Mouse (Mus musculus): ENCODE data around the gene Etnppl. TPM values are rescaled to one million over a fixed set of nuclear protein-coding genes. Genes with fewer than 3 reads are reported as not detected.

Etnppl gene
- polyA plus RNA-seq (2014; fragmentation: Nextera tagmentation; extraction: Ambion mirVana): not detected in 2 replicates

- no peaks in the 10 kb centered on the region for H3K36me3 ChIP-seq (ENCODE audit: control insufficient read depth, insufficient read depth, low read length)
- H3K9ac ChIP-seq (replicated peaks; ENCODE audit: low read depth, low read length): no peak within 1 kb of the TSS
- no peaks in the 10 kb centered on the region for H3K4me1 ChIP-seq (ENCODE audit: control insufficient read depth, insufficient read depth, low read length)
- H3K27ac ChIP-seq (ENCODE audit: low read length): no peak within 1 kb of the TSS
- no peaks in the 10 kb centered on the region for H3K27me3 ChIP-seq (ENCODE audit: control insufficient read depth, insufficient read depth, low read length)
- peak within 1 kb of the TSS; percentile 43 for H3K4me2 ChIP-seq (replicated peaks; ENCODE audit: low read depth, low read length)
- 5% methylated on average over 10 of the region's 10 CpGs for WGBS
- H3K4me3 ChIP-seq (ENCODE audit: low read depth, low read length): no peak within 1 kb of the TSS
- no peaks in the 10 kb centered on the region for H3K9me3 ChIP-seq (ENCODE audit: control insufficient read depth, low read depth, low read length)
- no peak for ATAC-seq (ENCODE audit: insufficient number of reproducible peaks, insufficient read depth, low FRiP score, low read depth)
Observed at GRCm38 (mm10) chr3:130617439-130617898, at the start of gene Etnppl. TSS of gene Etnppl (plus strand) at chr3:130617448.

DNA sequence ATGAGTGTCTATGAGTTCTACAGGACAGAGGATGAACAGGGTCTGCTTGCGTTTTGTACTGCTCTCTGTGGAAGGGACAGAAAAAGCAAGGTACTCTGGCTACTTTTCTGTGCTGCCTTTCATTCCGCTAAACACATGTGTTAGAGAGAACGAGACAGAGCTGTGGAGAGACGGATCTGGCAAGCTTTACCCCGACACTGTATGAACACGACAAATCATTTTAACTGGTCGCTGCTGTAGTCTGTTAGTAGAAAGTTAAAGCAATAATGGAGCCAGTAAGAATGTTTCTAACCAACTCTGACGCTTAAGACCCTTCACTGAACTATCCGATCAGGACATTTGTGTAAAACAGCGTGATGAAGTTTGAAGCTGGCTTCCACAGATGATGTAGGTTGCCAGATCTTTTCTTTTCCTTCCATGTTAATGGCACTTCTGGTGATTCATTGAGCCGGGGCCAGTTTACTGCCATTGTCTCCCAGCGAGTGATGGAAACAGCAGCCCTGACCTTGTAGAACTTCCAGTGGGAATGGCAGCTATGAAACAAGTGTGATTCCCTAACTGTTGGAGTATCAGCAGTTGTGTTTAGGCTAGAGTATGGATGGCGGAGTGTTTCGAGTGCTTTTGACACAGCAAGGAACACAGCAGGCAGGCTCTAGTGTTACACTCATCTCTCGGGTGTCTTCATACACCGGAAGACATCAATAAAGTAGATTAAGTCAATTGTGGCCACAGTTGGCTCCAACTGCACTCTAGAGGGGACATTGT is 48.7 kb upstream of the Etnppl start:
- no peaks in the 10 kb centered on the region for H3K9me3 ChIP-seq (ENCODE audit: control insufficient read depth, low read depth, low read length)
- no peaks in the 10 kb centered on the region for H3K36me3 ChIP-seq (ENCODE audit: control insufficient read depth, insufficient read depth, low read length)
- no peak overlapping the region for H3K9ac ChIP-seq (replicated peaks; ENCODE audit: low read depth, low read length)
- H3K27me3 ChIP-seq (ENCODE audit: control insufficient read depth, insufficient read depth, low read length): no peaks in the 10 kb centered on the region
- 0 out of 2 replicates have a peak overlapping the region, but pooled peaks have one; percentile 7 for H3K27ac ChIP-seq (ENCODE audit: low read length)
- 55% methylated on average over 16 of the region's 16 CpGs for WGBS
- no peak overlapping the region for H3K4me3 ChIP-seq (ENCODE audit: low read depth, low read length)
- no peak overlapping the region for H3K4me2 ChIP-seq (replicated peaks; ENCODE audit: low read depth, low read length)
- ATAC-seq (ENCODE audit: insufficient number of reproducible peaks, insufficient read depth, low FRiP score, low read depth): no peak
- H3K4me1 ChIP-seq (ENCODE audit: control insufficient read depth, insufficient read depth, low read length): peaks cover 5% of the 10 kb centered on the region; the same call in 1 of the 2 replicates

- Histone ChIP-seq H3K9ac (replicated peaks; ENCODE audit: low read depth, low read length) (no peak overlapping the region), H3K27ac (ENCODE audit: low read length) (no peak overlapping the region), H3K4me3 (ENCODE audit: low read depth, low read length) (no peak overlapping the region), H3K27me3 (ENCODE audit: control insufficient read depth, insufficient read depth, low read length) (no peaks in the 10 kb centered on the region), H3K4me2 (replicated peaks; ENCODE audit: low read depth, low read length) (no peak overlapping the region), H3K36me3 (ENCODE audit: control insufficient read depth, insufficient read depth, low read length) (no peaks in the 10 kb centered on the region), H3K9me3 (ENCODE audit: control insufficient read depth, low read depth, low read length) (no peaks in the 10 kb centered on the region; the same call in 1 of the 2 replicates), H3K4me1 (ENCODE audit: control insufficient read depth, insufficient read depth, low read length) (peaks cover 5% of the 10 kb centered on the region; the same call in 1 of the 2 replicates)
- WGBS: 78% methylated on average over 5 of the region's 5 CpGs
- ATAC-seq (ENCODE audit: insufficient number of reproducible peaks, insufficient read depth, low FRiP score, low read depth): no peak
Observed at GRCm38 (mm10) chr3:130573243-130573642, 44.0 kb upstream of the Etnppl start.

DNA sequence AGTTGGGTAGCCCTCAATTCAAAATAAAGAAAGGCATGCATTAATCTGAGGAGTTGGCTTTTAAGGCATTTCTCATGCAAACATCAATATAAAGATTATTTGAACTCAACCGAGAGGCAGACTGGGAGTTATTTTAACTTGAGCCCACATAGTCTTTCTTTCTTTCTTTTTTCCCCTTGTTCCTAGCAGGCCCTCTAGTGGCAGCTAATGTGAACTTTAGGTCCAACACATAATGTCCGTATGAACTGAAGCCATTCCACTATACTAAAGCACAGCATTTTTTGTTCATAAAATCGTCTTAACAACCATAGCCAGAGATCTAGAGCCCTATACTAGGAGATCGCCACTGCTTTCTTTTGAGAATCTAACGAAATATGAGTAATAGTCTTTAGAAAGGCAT is 42.6 kb upstream of the Etnppl start:
- no peak overlapping the region for H3K4me3 ChIP-seq (ENCODE audit: low read depth, low read length)
- no peak overlapping the region for H3K27ac ChIP-seq (ENCODE audit: low read length)
- H3K4me1 ChIP-seq (ENCODE audit: control insufficient read depth, insufficient read depth, low read length): no peaks in the 10 kb centered on the region
- no peak for ATAC-seq (ENCODE audit: insufficient number of reproducible peaks, insufficient read depth, low FRiP score, low read depth)
- H3K27me3 ChIP-seq (ENCODE audit: control insufficient read depth, insufficient read depth, low read length): no peaks in the 10 kb centered on the region
- H3K36me3 ChIP-seq (ENCODE audit: control insufficient read depth, insufficient read depth, low read length): no peaks in the 10 kb centered on the region
- no peaks in the 10 kb centered on the region; the same call in 1 of the 2 replicates for H3K9me3 ChIP-seq (ENCODE audit: control insufficient read depth, low read depth, low read length)
- no peak overlapping the region for H3K9ac ChIP-seq (replicated peaks; ENCODE audit: low read depth, low read length)
- H3K4me2 ChIP-seq (replicated peaks; ENCODE audit: low read depth, low read length): no peak overlapping the region
- WGBS: 21% methylated on average over 5 of the region's 5 CpGs

- ATAC-seq (ENCODE audit: insufficient number of reproducible peaks, insufficient read depth, low FRiP score, low read depth): no peak
- 0 out of 2 replicates have a peak, but pooled peaks cover 5% of the 10 kb centered on the region for H3K4me1 ChIP-seq (ENCODE audit: control insufficient read depth, insufficient read depth, low read length)
- 65% methylated on average over 6 of the region's 6 CpGs for WGBS
Observed at GRCm38 (mm10) chr3:130576683-130577082, 40.6 kb upstream of the Etnppl start.

DNA sequence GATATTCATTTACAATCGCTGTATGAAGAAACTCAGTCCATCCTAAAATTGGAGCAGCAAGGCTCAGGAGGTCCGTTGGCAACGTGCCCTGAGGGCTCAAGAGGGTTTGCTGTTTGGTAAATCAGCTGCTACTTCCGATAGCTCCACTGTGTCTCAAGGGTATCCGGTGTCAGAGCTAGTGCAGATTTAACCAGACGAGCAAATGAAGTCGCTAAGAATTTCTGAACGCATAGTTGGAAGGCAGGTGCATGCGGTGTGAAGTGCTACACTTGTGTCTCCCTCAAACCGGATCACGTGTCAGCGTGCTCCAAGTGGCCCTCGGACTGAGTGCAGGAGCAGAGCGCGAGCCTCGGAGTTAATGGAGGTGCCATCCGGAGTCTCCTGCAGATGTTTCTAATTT is 37.7 kb upstream of the Etnppl start:
- no peaks in the 10 kb centered on the region for H3K27me3 ChIP-seq (ENCODE audit: control insufficient read depth, insufficient read depth, low read length)
- H3K9ac ChIP-seq (replicated peaks; ENCODE audit: low read depth, low read length): no peak overlapping the region
- ATAC-seq (ENCODE audit: insufficient number of reproducible peaks, insufficient read depth, low FRiP score, low read depth): no peak
- no peak overlapping the region for H3K4me2 ChIP-seq (replicated peaks; ENCODE audit: low read depth, low read length)
- no peak overlapping the region for H3K27ac ChIP-seq (ENCODE audit: low read length)
- no peaks in the 10 kb centered on the region for H3K36me3 ChIP-seq (ENCODE audit: control insufficient read depth, insufficient read depth, low read length)
- no peaks in the 10 kb centered on the region; the same call in 1 of the 2 replicates for H3K9me3 ChIP-seq (ENCODE audit: control insufficient read depth, low read depth, low read length)
- H3K4me3 ChIP-seq (ENCODE audit: low read depth, low read length): no peak overlapping the region
- 60% methylated on average over 17 of the region's 17 CpGs for WGBS
- H3K4me1 ChIP-seq (ENCODE audit: control insufficient read depth, insufficient read depth, low read length): 0 out of 2 replicates have a peak, but pooled peaks cover 5% of the 10 kb centered on the region

More at GRCm38 (mm10) chr3:130576683-130577082, 40.6 kb upstream of the Etnppl start:
- no peaks in the 10 kb centered on the region for H3K36me3 ChIP-seq (ENCODE audit: control insufficient read depth, insufficient read depth, low read length)
- no peak overlapping the region for H3K27ac ChIP-seq (ENCODE audit: low read length)
- H3K4me2 ChIP-seq (replicated peaks; ENCODE audit: low read depth, low read length): no peak overlapping the region
- no peak overlapping the region for H3K9ac ChIP-seq (replicated peaks; ENCODE audit: low read depth, low read length)
- H3K27me3 ChIP-seq (ENCODE audit: control insufficient read depth, insufficient read depth, low read length): no peaks in the 10 kb centered on the region
- H3K4me3 ChIP-seq (ENCODE audit: low read depth, low read length): no peak overlapping the region
- no peaks in the 10 kb centered on the region; the same call in 1 of the 2 replicates for H3K9me3 ChIP-seq (ENCODE audit: control insufficient read depth, low read depth, low read length)

DNA sequence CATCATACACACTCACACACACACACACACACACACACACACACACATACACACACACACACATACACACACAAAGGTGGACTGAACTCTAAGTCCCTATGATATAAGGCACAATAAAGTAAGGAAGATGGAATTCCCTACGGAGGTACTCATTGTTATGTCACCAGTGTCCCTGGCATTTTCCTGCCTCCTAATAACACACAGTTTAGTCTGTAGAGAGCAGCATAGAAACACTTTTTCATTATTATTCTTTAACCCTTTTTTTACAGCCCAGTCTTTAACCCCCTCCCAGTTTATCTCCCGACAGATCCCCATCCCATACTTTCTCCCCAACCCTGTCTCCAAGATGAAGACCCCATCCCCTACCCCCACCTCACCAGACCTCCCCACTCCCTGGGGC is 35.7 kb upstream of the Etnppl start:
- Histone ChIP-seq H3K4me3 (ENCODE audit: low read depth, low read length) (no peak overlapping the region), H3K9me3 (ENCODE audit: control insufficient read depth, low read depth, low read length) (no peaks in the 10 kb centered on the region; the same call in 1 of the 2 replicates), H3K9ac (replicated peaks; ENCODE audit: low read depth, low read length) (no peak overlapping the region), H3K36me3 (ENCODE audit: control insufficient read depth, insufficient read depth, low read length) (no peaks in the 10 kb centered on the region), H3K4me1 (ENCODE audit: control insufficient read depth, insufficient read depth, low read length) (0 out of 2 replicates have a peak, but pooled peaks cover 5% of the 10 kb centered on the region), H3K27me3 (ENCODE audit: control insufficient read depth, insufficient read depth, low read length) (no peaks in the 10 kb centered on the region), H3K27ac (ENCODE audit: low read length) (no peak overlapping the region), H3K4me2 (replicated peaks; ENCODE audit: low read depth, low read length) (no peak overlapping the region)
- ATAC-seq (ENCODE audit: insufficient number of reproducible peaks, insufficient read depth, low FRiP score, low read depth): no peak
- WGBS: 70% methylated on average over 2 of the region's 2 CpGs

- H3K27ac ChIP-seq (ENCODE audit: low read length): no peak overlapping the region
- no peak for ATAC-seq (ENCODE audit: insufficient number of reproducible peaks, insufficient read depth, low FRiP score, low read depth)
- H3K27me3 ChIP-seq (ENCODE audit: control insufficient read depth, insufficient read depth, low read length): no peaks in the 10 kb centered on the region
- no peaks in the 10 kb centered on the region for H3K36me3 ChIP-seq (ENCODE audit: control insufficient read depth, insufficient read depth, low read length)
- no peak overlapping the region for H3K4me3 ChIP-seq (ENCODE audit: low read depth, low read length)
- no peaks in the 10 kb centered on the region for H3K9me3 ChIP-seq (ENCODE audit: control insufficient read depth, low read depth, low read length)
- 85% methylated on average over 13 of the region's 13 CpGs for WGBS
- no peak overlapping the region for H3K9ac ChIP-seq (replicated peaks; ENCODE audit: low read depth, low read length)
- H3K4me2 ChIP-seq (replicated peaks; ENCODE audit: low read depth, low read length): no peak overlapping the region
- 0 out of 2 replicates have a peak, but pooled peaks cover 5% of the 10 kb centered on the region for H3K4me1 ChIP-seq (ENCODE audit: control insufficient read depth, insufficient read depth, low read length)
Observed at GRCm38 (mm10) chr3:130582903-130583664, 34.2 kb upstream of the Etnppl start.

Measured in stomach, embryonic 14.5 days (tissue).